Mouse (Mus musculus): ENCODE measurements at regions not wholly inside any gene's neighbourhood (a gene's known extent, or its start where the extent isn't known, plus 50 kb on each side); places are given as distances from the start of the nearest gene placed in this dataset.

DNA sequence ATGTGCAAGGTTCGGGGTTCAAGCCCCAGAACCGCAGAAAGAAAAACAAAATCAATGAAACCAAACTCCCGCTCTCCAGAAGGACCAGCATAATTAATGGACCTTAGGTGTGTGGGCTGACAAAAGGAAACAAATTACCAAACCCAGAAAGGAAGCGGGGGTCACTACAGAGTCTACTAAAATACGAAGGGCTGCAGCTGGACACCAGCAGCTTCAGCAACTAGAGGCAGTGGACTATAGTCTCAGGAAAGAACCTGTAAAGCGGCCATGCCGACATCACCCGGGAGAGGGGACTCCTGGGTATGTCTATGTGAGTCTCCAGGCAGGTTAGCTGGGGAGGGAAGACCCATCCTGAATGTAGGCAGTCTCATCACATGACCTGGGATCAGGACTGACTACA lies 55.5 kb upstream of the Ppp2r5c start:
- H3K4me2 ChIP-seq = no peak overlapping the region
- peaks cover 13% of the 10 kb centered on the region for H3K4me1 ChIP-seq (replicated peaks)
- H3K27ac ChIP-seq = no peak overlapping the region
- no peaks in the 10 kb centered on the region for H3K36me3 ChIP-seq
- no peaks in the 10 kb centered on the region for H3K27me3 ChIP-seq
- no peaks in the 10 kb centered on the region for H3K9me3 ChIP-seq
- WGBS = 84% methylated on average over 8 of the region's 8 CpGs
- H3K4me3 ChIP-seq = no peak overlapping the region
- ATAC-seq (ENCODE audit: low FRiP score) = no peak
- no peak overlapping the region for H3K9ac ChIP-seq

DNA sequence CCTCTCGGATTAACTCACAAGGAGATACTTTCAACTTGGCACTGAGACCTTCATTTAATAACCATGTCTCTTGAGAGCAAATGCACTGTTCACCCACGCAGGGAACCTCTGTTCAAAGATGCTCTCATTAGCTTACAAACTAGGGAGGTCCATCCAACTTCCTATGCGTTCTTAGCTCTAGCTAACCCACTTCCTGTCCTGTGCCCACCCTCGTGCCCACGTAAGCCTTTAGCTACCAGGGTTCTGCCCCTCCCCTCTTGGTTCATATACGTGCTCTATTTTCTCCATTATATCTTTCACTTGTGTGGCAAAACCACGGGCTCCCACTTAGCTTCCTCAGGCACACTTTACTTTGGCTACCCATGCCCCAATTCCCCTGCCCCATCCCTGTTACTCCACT lies 53.4 kb upstream of the Ppp2r5c start:
- ATAC-seq (ENCODE audit: low FRiP score) = no peak
- Histone ChIP-seq H3K4me2 (no peak overlapping the region), H3K4me3 (no peak overlapping the region), H3K27me3 (no peaks in the 10 kb centered on the region), H3K9me3 (no peaks in the 10 kb centered on the region), H3K9ac (no peak overlapping the region), H3K27ac (no peak overlapping the region), H3K36me3 (no peaks in the 10 kb centered on the region), H3K4me1 (replicated peaks) (no peaks in the 10 kb centered on the region)
- WGBS = 86% methylated on average over 7 of the region's 7 CpGs
